Mouse (Mus musculus) cerebral cortex, adult 2 months (tissue): ENCODE measurements around the gene Nono.

Experiments used
- WGBS: fragments of 180-500 bp; shearing (Covaris S2); methylation state at CpG from one replicate; pipeline ENCODE4 v1.1.7; 2018; 5-methylcytosine and 5-hydroxymethylcytosine counted together

The Nono gene

GRCm38 (mm10) chrX:101481604-101482350, 52.7 kb downstream of the Nono start:
- 92% methylated on average over 6 of the region's 6 CpGs for WGBS

DNA sequence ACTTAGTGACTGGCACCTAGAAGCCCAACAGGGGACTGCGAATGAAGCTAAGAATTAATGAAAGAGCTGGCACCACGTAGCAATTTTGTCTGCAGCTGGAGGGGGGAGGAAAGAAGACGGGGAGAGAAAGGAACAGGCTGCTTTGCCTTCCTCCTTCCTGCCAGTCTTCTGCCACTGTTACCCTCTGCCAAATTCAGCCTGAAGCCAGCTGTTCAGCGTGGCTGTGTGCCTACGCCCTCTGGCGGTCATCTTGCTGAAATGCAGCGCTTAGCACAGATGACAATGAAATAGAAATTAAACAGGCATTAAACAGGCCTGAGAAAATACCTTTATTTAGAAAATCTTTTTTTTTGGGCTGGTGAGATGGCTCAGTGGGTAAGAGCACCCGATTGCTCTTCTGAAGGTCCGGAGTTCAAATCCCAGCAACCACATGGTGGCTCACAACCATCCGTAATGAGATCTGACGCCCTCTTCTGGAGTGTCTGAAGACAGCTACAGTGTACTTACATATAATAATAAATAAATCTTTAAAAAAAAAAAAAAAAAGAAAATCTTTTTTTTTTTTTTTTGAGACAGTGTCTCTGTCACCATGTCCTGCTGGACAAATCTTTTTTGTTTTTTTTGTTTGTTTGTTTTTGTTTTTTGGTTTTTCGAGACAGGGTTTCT, 57.5 kb downstream of the Nono start:
- 14% methylated on average over 10 of the region's 12 CpGs for WGBS
